Mouse (Mus musculus) spleen, adult 2 months (tissue): Measurements from ENCODE around the gene Gm49380.

Source experiments
- CTCF ChIP-seq: fragments of 200-500 bp; IDR thresholded peaks from 2 replicates; pipeline ENCODE4 v1.5.1; 2011; ENCODE audit warnings: mild to moderate bottlenecking, inconsistent platforms; ENCODE audit not compliant: insufficient read depth, insufficient read length, insufficient replicate concordance; ENCODE audit errors: extremely low read depth
- POLR2A ChIP-seq: fragments of 200-500 bp; IDR thresholded peaks from 2 replicates; pipeline ENCODE4 v1.6.1; 2011; ENCODE audit warnings: low read depth, low read length, inconsistent platforms

- TF ChIP-seq CTCF = no peak
- no peak for TF ChIP-seq POLR2A
These were observed 34.1 kb downstream of the Gm49380 start for GRCm38 (mm10) chr9:44078955-44079756.
